Mouse (Mus musculus) lung, adult 2 months (tissue): ENCODE data around the gene Tceanc. TPM values are rescaled to one million over a fixed set of nuclear protein-coding genes. Genes with fewer than 3 reads are reported as not detected.

Source experiments
- DNase-seq: peaks from one replicate; pipeline ENCODE4 v3.0.0; 2022
- H3K4me1 ChIP-seq: fragments of 200-500 bp; 2 replicates; pipeline ENCODE4 v1.6.1; 2011; ENCODE audit warnings: low read length; ENCODE audit not compliant: control insufficient read depth, insufficient read depth
- H3K4me3 ChIP-seq: fragments of 200-500 bp; replicated peaks from 2 replicates; pipeline ENCODE3; 2011; ENCODE audit warnings: low read depth, mild to moderate bottlenecking, control low read depth, low read length; ENCODE audit errors: extremely low read depth
- CTCF ChIP-seq: fragments of 200-500 bp; IDR thresholded peaks from 2 replicates; pipeline ENCODE4 v1.5.1; 2011; ENCODE audit warnings: mild to moderate bottlenecking, low read length, control low read depth; ENCODE audit not compliant: insufficient read depth
- POLR2A ChIP-seq: fragments of 200-500 bp; IDR thresholded peaks from 2 replicates; pipeline ENCODE4 v1.6.1; 2011; ENCODE audit warnings: low read depth, mild to moderate bottlenecking, control low read depth, low read length, borderline replicate concordance; ENCODE audit errors: extremely low read depth
- WGBS: fragments of 180-500 bp; shearing (Covaris S2); methylation state at CpG from one replicate; pipeline ENCODE4 v1.1.7; 2018; 5-methylcytosine and 5-hydroxymethylcytosine counted together
- polyA plus RNA-seq: library from polyadenylated mRNA; depleted of rRNA; stranded (reverse); fragments of >200 nt; gene quantifications from 2 replicates; pipeline ENCODE4 v1.2.3, GENCODE M21; 2012

The Tceanc gene
- polyA plus RNA-seq, 1 experiment = 1.4 TPM

DNA sequence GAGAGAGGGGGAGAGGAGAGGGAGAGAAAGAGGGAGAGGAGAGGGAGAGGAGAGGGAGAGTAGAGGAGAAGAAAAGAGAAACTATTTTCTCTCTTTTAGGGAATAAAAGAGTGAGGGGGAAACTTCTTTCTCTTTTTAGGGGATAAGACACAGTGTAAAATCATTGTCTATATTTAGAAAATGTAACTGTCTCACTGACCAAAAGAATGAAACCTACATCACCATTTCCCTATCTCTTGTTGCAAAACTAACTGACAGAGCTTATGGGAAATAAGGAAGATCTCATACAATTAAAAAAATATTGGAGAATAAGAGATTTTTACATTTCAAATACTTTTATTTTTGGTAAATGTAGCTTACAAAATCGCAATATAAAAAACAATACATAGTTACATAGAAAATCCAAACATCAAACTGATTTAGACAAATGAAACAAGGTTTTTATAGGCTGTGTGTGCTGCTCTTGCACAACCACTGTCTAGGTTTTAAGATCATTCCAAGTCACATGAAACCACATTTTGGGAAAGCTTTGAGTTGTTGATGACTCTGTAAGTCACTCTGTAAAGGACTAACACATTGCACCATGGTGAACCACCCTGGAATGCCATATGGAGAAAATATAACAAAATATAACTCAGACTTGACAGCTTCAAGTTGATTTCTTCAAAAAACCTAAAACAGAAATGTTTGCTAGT is 18.7 kb downstream of the Tceanc start:
- DNase-seq = no peak
- WGBS = 63% methylated on average over 1 of the region's 1 CpGs
- Histone ChIP-seq H3K4me3 (no peak overlapping the region), H3K4me1 (no peaks in the 10 kb centered on the region)
- no peak for TF ChIP-seq POLR2A
- no peak for TF ChIP-seq CTCF

GRCm38 (mm10) chrX:166497771-166498170 is 20.6 kb downstream of the Tceanc start:
- 62% methylated on average over 4 of the region's 4 CpGs for WGBS
- H3K4me3 ChIP-seq = no peak overlapping the region
- no peak for TF ChIP-seq POLR2A
- TF ChIP-seq CTCF = no peak
- H3K4me1 ChIP-seq = no peaks in the 10 kb centered on the region
- DNase-seq = no peak

- WGBS = 83% methylated on average over 2 of the region's 2 CpGs
- TF ChIP-seq POLR2A = no peak
- H3K4me3 ChIP-seq = no peak overlapping the region
- no peak for DNase-seq
- H3K4me1 ChIP-seq = no peaks in the 10 kb centered on the region
These were observed 23.3 kb downstream of the Tceanc start for GRCm38 (mm10) chrX:166495052-166495451.

DNA sequence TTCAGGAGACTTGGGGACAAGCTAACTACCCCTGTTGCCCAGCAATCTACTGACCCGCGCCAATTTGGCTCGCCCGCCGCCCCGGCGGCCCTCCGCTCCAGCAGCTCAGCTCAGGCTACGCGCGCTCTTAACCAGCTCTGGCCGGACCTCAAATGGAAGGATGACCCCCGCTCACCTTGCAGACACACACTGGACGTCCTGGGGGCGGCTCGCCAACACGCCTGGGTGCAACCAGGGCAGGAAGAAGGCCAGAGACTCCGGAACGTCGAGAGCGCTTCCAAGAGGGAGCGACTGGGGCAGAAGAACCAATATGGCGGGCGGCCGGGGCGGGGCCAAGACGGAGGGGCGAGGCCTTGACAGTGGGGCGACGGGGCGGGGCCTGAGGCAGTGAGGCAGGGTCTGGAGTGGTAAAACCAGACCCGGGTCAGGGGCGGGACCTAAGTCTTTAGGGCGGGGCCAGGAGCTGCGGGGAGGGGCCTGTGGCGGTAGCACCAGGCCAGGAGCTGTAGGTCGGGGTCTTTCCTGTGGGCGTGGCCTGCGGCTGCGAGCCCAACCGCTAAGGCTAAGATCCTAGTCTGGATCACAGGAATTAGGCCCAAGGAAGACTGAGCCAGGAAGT is 38.9 kb downstream of the Tceanc start, which contains the start of gene Rab9:
Rab9 (minus strand) TSS at position 503 of the 619 bp plus-strand sequence.
- no peaks in the 10 kb centered on the region; the same call in 1 of the 2 replicates for H3K4me1 ChIP-seq
- peak within 1 kb of the TSS; percentile 98 for H3K4me3 ChIP-seq
- peak; percentile 86 for DNase-seq
- TF ChIP-seq CTCF = no peak
- TF ChIP-seq POLR2A = peak; percentile 51; the same call in 1 of the 2 replicates
- WGBS = 31% methylated on average over 41 of the region's 41 CpGs

- no peak for TF ChIP-seq POLR2A
- no peak for TF ChIP-seq CTCF
- peak; percentile 31 for DNase-seq
- H3K4me1 ChIP-seq = peaks cover 3% of the 10 kb centered on the region
- 33% methylated on average over 28 of the region's 28 CpGs for WGBS
- peak overlapping the region; percentile 98 for H3K4me3 ChIP-seq
These were observed 39.6 kb downstream of the Tceanc start for GRCm38 (mm10) chrX:166478631-166479364.

- peaks cover 3% of the 10 kb centered on the region for H3K4me1 ChIP-seq
- 56% methylated on average over 6 of the region's 6 CpGs for WGBS
- no peak for DNase-seq
- peak overlapping the region; percentile 47 for H3K4me3 ChIP-seq
- no peak for TF ChIP-seq CTCF
- TF ChIP-seq POLR2A = no peak
These were observed 41.0 kb downstream of the Tceanc start for GRCm38 (mm10) chrX:166477393-166477792.

DNA sequence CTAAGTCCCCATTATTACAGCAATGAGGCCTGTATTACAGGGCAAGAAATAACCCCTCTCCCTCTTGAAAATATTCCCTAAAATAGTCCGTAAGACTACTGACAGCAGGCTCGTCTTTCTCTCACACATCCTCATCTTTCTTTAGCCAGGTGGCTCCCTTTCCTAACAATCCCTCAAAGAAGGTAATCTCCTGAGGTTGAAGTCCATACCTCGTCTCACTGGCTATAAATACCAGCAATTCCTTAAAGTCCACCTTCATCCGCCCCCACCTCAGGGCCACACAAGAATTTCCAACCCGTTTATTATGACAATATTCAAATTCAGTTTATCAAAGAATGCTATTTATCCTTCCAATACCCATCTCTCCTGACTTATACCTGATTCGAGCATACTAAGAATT is 45.8 kb downstream of the Tceanc start:
- whole genome bisulfite sequencing = 66% methylated on average over 6 of the region's 6 CpGs
- H3K4me3 ChIP-seq = no peak overlapping the region
- TF ChIP-seq POLR2A = no peak
- TF ChIP-seq CTCF = no peak
- peaks cover 3% of the 10 kb centered on the region for H3K4me1 ChIP-seq
- DNase-seq = no peak

DNA sequence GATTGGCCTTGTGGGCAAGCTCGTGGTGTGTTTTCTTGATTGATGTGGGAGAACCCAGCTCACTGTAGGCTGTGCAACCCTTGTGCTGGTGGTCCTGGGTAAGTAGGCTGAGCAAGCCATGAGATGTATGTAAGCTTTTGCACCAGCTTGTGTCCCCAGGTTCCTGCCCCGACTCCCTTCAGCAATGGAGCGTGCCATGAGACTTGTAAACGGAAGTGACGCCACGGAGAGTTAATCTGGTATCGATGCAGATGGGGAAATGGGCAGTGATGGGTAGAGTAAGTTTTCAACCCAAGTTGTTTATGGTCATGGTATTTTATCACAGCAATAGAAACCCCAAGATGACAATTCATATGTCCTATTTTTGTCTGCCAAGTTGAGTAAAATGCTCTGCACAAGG is 50.0 kb downstream of the Tceanc start:
- DNase-seq = no peak
- Histone ChIP-seq H3K4me3 (no peak overlapping the region), H3K4me1 (no peaks in the 10 kb centered on the region; the same call in 1 of the 2 replicates)
- TF ChIP-seq POLR2A (no peak), CTCF (no peak)
- WGBS = 88% methylated on average over 7 of the region's 7 CpGs

DNA sequence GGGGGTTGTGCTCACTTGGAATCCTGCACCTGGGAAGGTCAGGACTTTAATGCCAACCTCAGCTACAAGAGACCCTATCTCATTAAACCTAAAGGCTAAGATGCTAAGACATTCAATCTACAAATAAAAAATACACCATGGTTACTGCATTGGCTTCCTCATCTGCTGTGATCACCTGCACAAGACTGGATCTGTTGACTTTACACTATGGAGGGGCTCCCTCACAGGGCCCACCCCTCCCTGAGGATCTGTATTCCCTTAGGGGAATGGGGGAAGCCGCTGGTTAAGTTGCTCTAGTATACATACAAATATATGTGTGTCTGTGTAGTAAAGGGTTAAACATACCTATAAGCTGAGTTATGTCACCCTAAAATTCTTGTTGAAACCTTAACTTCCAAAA is 62.8 kb downstream of the Tceanc start:
- Histone ChIP-seq H3K4me3 (no peak overlapping the region), H3K4me1 (no peaks in the 10 kb centered on the region; the same call in 1 of the 2 replicates)
- DNase-seq = no peak
- WGBS = 82% methylated on average over 1 of the region's 1 CpGs
- TF ChIP-seq CTCF (no peak), POLR2A (no peak)

- WGBS = 73% methylated on average over 3 of the region's 3 CpGs
- Histone ChIP-seq H3K4me1 (no peaks in the 10 kb centered on the region; the same call in 1 of the 2 replicates), H3K4me3 (no peak overlapping the region)
- no peak for DNase-seq
- TF ChIP-seq POLR2A (no peak), CTCF (no peak)
These were observed 64.0 kb downstream of the Tceanc start for GRCm38 (mm10) chrX:166454331-166454730.
